Mouse (Mus musculus) 3T3-L1 (cell line): ENCODE data around the gene Ap2a1.

Experiments
- DNase-seq: peaks from one replicate; pipeline ENCODE4 v3.0.0-alpha.2; 2015; ENCODE audit warnings: low read depth, low spot score

Gene Ap2a1

DNA sequence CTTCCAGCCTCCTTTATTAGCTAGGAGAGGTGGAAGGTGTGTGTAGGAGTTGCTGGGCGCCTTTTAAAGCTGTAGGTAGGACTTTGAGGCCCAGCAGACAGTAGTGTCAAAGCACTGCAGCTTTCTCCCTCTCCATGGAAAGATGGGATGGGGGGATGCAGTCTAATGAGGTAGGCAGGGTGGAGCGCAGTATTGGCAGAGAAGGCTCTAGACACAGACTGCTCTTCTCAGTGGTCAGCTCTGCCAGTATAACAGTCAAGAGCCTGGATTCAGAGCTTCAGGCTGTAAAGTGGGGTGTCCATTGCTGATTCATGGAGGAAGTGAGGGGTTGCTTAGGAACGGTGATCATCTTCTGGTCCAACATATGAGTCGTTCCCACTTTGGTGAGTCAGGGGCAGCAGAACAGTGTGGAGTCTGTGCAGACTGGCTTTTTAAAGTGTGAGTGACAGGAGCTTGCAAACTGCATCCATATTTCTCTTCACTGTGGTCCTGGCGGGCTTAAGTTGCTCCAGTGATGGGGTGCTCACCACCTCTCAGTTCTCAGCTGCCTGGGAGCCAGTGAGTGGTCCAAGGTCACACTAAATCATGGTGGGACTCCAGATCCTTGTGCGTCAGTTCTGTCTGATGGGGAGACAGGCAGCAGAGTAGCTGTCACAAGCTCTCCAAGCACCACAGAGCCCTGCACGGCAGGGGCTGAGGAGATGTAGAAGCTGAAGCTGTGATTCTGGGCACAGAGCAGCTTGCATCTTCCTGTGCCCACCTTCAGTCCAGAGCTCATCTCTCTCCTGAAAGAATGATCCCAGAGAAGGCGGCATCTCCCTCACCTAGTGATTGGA is 78.3 kb downstream of the Ap2a1 start:
- peak; percentile 57 for DNase-seq
